Mouse (Mus musculus) C2C12 (cell line): ENCODE data around the gene Deaf1.

Experiments used
- CEBPB ChIP-seq: IDR thresholded peaks from one replicate; pipeline ENCODE4 v1.6.1; 2011; ENCODE audit warnings: low read depth, mild to moderate bottlenecking, control low read depth, moderate library complexity
- CTCF ChIP-seq: IDR thresholded peaks from one replicate; pipeline ENCODE4 v1.5.1; 2011; ENCODE audit not compliant: control insufficient read depth, insufficient read depth, insufficient read length
- MAX ChIP-seq: IDR thresholded peaks from one replicate; pipeline ENCODE4 v1.6.1; 2011; ENCODE audit warnings: mild to moderate bottlenecking, control low read depth
- MYOD1 ChIP-seq: IDR thresholded peaks from one replicate; pipeline ENCODE4 v1.6.1; 2011; ENCODE audit warnings: low read depth; ENCODE audit not compliant: control insufficient read depth, insufficient read length
- MYOG ChIP-seq: IDR thresholded peaks from one replicate; pipeline ENCODE4 v1.6.1; 2011; ENCODE audit not compliant: control insufficient read depth, insufficient read length; ENCODE audit errors: extremely low read depth

GRCm38 (mm10) chr7:141324686-141325085 lies 2.8 kb downstream of the Deaf1 start:
- TF ChIP-seq CTCF (no peak), MYOG (no peak), MYOD1 (no peak), CEBPB (no peak), MAX (no peak)
